Mouse (Mus musculus) cerebellum, adult (tissue): ENCODE data around the gene Acp1.

Experiments
- ATAC-seq: cut with Nextera tagmentation; 2 replicates; pipeline ENCODE4 v1.9.2; 2017; ENCODE audit warnings: mild to moderate bottlenecking, moderate library complexity, mixed read lengths; ENCODE audit not compliant: insufficient number of reproducible peaks, low FRiP score, low TSS enrichment

Gene Acp1

GRCm38 (mm10) chr12:30911261-30912047 is at the start of gene Acp1, which contains the start of gene Sh3yl1:
TSS of gene Acp1 (minus strand) at chr12:30911589.
TSS of gene Sh3yl1 (plus strand) at chr12:30911668.
- peak; percentile 90 for ATAC-seq

GRCm38 (mm10) chr12:30944197-30944596 is 32.8 kb upstream of the Acp1 start:
- ATAC-seq = no peak

- ATAC-seq = no peak
These were observed 31.9 kb upstream of the Acp1 start for GRCm38 (mm10) chr12:30943057-30943986.

GRCm38 (mm10) chr12:30936899-30937298 is 25.5 kb upstream of the Acp1 start:
- ATAC-seq = no peak

GRCm38 (mm10) chr12:30933299-30933698 is 21.9 kb upstream of the Acp1 start:
- no peak for ATAC-seq

- ATAC-seq = no peak
These were observed 16.8 kb upstream of the Acp1 start for GRCm38 (mm10) chr12:30928182-30928581.

- no peak for ATAC-seq
These were observed 11.0 kb upstream of the Acp1 start for GRCm38 (mm10) chr12:30922401-30922800.

- ATAC-seq = no peak
These were observed 1.5 kb upstream of the Acp1 start for GRCm38 (mm10) chr12:30912840-30913239.

- peak; percentile 73 for ATAC-seq
These were observed 626 bp upstream of the Acp1 start for GRCm38 (mm10) chr12:30912048-30912381.

- peak; percentile 5; the same call in 1 of the 2 replicates for ATAC-seq
These were observed 529 bp downstream of the Acp1 start for GRCm38 (mm10) chr12:30910860-30911259.

- no peak for ATAC-seq
These were observed 1.5 kb downstream of the Acp1 start for GRCm38 (mm10) chr12:30909881-30910280.

GRCm38 (mm10) chr12:30908658-30909057 is 2.7 kb downstream of the Acp1 start:
- ATAC-seq = no peak

- no peak for ATAC-seq
These were observed 14.3 kb downstream of the Acp1 start for GRCm38 (mm10) chr12:30897039-30897438.

GRCm38 (mm10) chr12:30891438-30891837 is 20.0 kb downstream of the Acp1 start:
- ATAC-seq = no peak

- peak; percentile 53; the same call in 1 of the 2 replicates for ATAC-seq
These were observed 21.3 kb downstream of the Acp1 start for GRCm38 (mm10) chr12:30890067-30890466.

- no peak for ATAC-seq
These were observed 23.4 kb downstream of the Acp1 start for GRCm38 (mm10) chr12:30888003-30888402.

GRCm38 (mm10) chr12:30885891-30886290 is 25.5 kb downstream of the Acp1 start:
- ATAC-seq = no peak

GRCm38 (mm10) chr12:30884622-30885230 is 26.7 kb downstream of the Acp1 start:
- no peak for ATAC-seq

GRCm38 (mm10) chr12:30883986-30884621 is 27.3 kb downstream of the Acp1 start, which contains the start of gene Alkal2:
TSS of gene Alkal2 (plus strand) at chr12:30884322.
- 0 out of 2 replicates have a peak, but pooled peaks have one; percentile 19 for ATAC-seq

GRCm38 (mm10) chr12:30883592-30883985 is 27.8 kb downstream of the Acp1 start:
- ATAC-seq = no peak
